Mouse (Mus musculus): ENCODE results near the gene Tcf3. TPM values are rescaled to one million over a fixed set of nuclear protein-coding genes. Genes with fewer than 3 reads are reported as not detected.
A peak's percentile ranks its signal among the peaks of the same experiment; 100 is the strongest.

The Tcf3 gene
- polyA plus RNA-seq, 1 experiment from 2014 or later, result 52.8 TPM

- H3K4me3 ChIP-seq (replicated peaks), result peak overlapping the region; percentile 92; the same call in 1 of the 2 replicates
- H3K9ac ChIP-seq, result peak overlapping the region; percentile 85; the same call in 1 of the 2 replicates
- H3K27ac ChIP-seq (replicated peaks), result peak overlapping the region; percentile 92
- peaks cover 52% of the 10 kb centered on the region for H3K4me1 ChIP-seq (replicated peaks)
- no peaks in the 10 kb centered on the region for H3K27me3 ChIP-seq
- no peak for ATAC-seq (ENCODE audit: insufficient read depth)
- peaks cover 64% of the 10 kb centered on the region for H3K36me3 ChIP-seq (replicated peaks)
- 0 out of 2 replicates have a peak, but pooled peaks cover 2% of the 10 kb centered on the region for H3K9me3 ChIP-seq (replicated peaks)
- peak overlapping the region; percentile 92 for H3K4me2 ChIP-seq
- WGBS (ENCODE audit: insufficient replicate concordance), result 37% methylated on average over 4 of the region's 4 CpGs
These were observed 25.5 kb downstream of the Tcf3 start for GRCm38 (mm10) chr10:80407924-80408323.

GRCm38 (mm10) chr10:80406684-80407501, 26.6 kb downstream of the Tcf3 start, which contains the start of gene Uqcr11:
Uqcr11 (minus strand) TSS chr10:80406830.
- WGBS (ENCODE audit: insufficient replicate concordance), result under 1% methylated on average over 27 of the region's 27 CpGs
- H3K36me3 ChIP-seq (replicated peaks), result peaks cover 63% of the 10 kb centered on the region

GRCm38 (mm10) chr10:80405481-80406173, 27.8 kb downstream of the Tcf3 start:
- H3K27ac ChIP-seq (replicated peaks), result peak overlapping the region; percentile 92
- peaks cover 58% of the 10 kb centered on the region for H3K36me3 ChIP-seq (replicated peaks)
- 41% methylated on average over 10 of the region's 10 CpGs for WGBS (ENCODE audit: insufficient replicate concordance)
- ATAC-seq (ENCODE audit: insufficient read depth), result no peak
- H3K4me1 ChIP-seq (replicated peaks), result peaks cover 63% of the 10 kb centered on the region
- H3K4me3 ChIP-seq (replicated peaks), result peak overlapping the region; percentile 92
- peak overlapping the region; percentile 85 for H3K9ac ChIP-seq
- H3K27me3 ChIP-seq, result no peaks in the 10 kb centered on the region
- 0 out of 2 replicates have a peak, but pooled peaks cover 2% of the 10 kb centered on the region for H3K9me3 ChIP-seq (replicated peaks)
- peak overlapping the region; percentile 92 for H3K4me2 ChIP-seq

More at GRCm38 (mm10) chr10:80406684-80407501, 26.6 kb downstream of the Tcf3 start, which contains the start of gene Uqcr11:
- peak within 1 kb of the TSS; percentile 85 for H3K9ac ChIP-seq
- H3K4me1 ChIP-seq (replicated peaks), result peaks cover 52% of the 10 kb centered on the region
- peak within 1 kb of the TSS; percentile 92 for H3K4me2 ChIP-seq
- H3K4me3 ChIP-seq (replicated peaks), result peak within 1 kb of the TSS; percentile 92
- peak within 1 kb of the TSS; percentile 92 for H3K27ac ChIP-seq (replicated peaks)
- 0 out of 2 replicates have a peak, but pooled peaks cover 2% of the 10 kb centered on the region for H3K9me3 ChIP-seq (replicated peaks)
- peak; percentile 78 for ATAC-seq (ENCODE audit: insufficient read depth)
- H3K27me3 ChIP-seq, result no peaks in the 10 kb centered on the region

- Histone ChIP-seq H3K9ac (no peak overlapping the region), H3K9me3 (replicated peaks) (0 out of 2 replicates have a peak, but pooled peaks cover 2% of the 10 kb centered on the region), H3K36me3 (replicated peaks) (peaks cover 37% of the 10 kb centered on the region), H3K4me3 (replicated peaks) (no peak overlapping the region), H3K4me2 (no peak overlapping the region), H3K27me3 (no peaks in the 10 kb centered on the region), H3K27ac (replicated peaks) (no peak overlapping the region), H3K4me1 (replicated peaks) (peaks cover 65% of the 10 kb centered on the region)
- WGBS (ENCODE audit: insufficient replicate concordance), result 85% methylated on average over 4 of the region's 4 CpGs
- no peak for ATAC-seq (ENCODE audit: insufficient read depth)
These were observed 30.3 kb downstream of the Tcf3 start for GRCm38 (mm10) chr10:80403044-80403692.

GRCm38 (mm10) chr10:80400704-80401161, 32.7 kb downstream of the Tcf3 start:
- WGBS (ENCODE audit: insufficient replicate concordance), result 42% methylated on average over 4 of the region's 4 CpGs
- ATAC-seq (ENCODE audit: insufficient read depth), result no peak
- peak overlapping the region; percentile 91 for H3K4me3 ChIP-seq (replicated peaks)

GRCm38 (mm10) chr10:80399973-80400703, 33.3 kb downstream of the Tcf3 start:
- peak overlapping the region; percentile 86 for H3K27ac ChIP-seq (replicated peaks)
- H3K9me3 ChIP-seq (replicated peaks), result 0 out of 2 replicates have a peak, but pooled peaks cover 2% of the 10 kb centered on the region
- H3K36me3 ChIP-seq (replicated peaks), result peaks cover 55% of the 10 kb centered on the region
- peak overlapping the region; percentile 91 for H3K4me3 ChIP-seq (replicated peaks)
- H3K4me1 ChIP-seq (replicated peaks), result peaks cover 62% of the 10 kb centered on the region
- H3K9ac ChIP-seq, result peak overlapping the region; percentile 71
- ATAC-seq (ENCODE audit: insufficient read depth), result peak; percentile 0; the same call in 1 of the 2 replicates
- 11% methylated on average over 17 of the region's 17 CpGs for WGBS (ENCODE audit: insufficient replicate concordance)
- H3K27me3 ChIP-seq, result no peaks in the 10 kb centered on the region
- H3K4me2 ChIP-seq, result peak overlapping the region; percentile 87

More at GRCm38 (mm10) chr10:80400704-80401161, 32.7 kb downstream of the Tcf3 start:
- H3K27me3 ChIP-seq, result no peaks in the 10 kb centered on the region
- H3K4me1 ChIP-seq (replicated peaks), result peaks cover 68% of the 10 kb centered on the region
- no peak overlapping the region; the same call in 1 of the 2 replicates for H3K9ac ChIP-seq
- 0 out of 2 replicates have a peak, but pooled peaks cover 2% of the 10 kb centered on the region for H3K9me3 ChIP-seq (replicated peaks)
- peak overlapping the region; percentile 86 for H3K27ac ChIP-seq (replicated peaks)
- H3K36me3 ChIP-seq (replicated peaks), result peaks cover 49% of the 10 kb centered on the region
- H3K4me2 ChIP-seq, result peak overlapping the region; percentile 87

- Histone ChIP-seq H3K4me2 (peak within 1 kb of the TSS; percentile 99), H3K9me3 (replicated peaks) (0 out of 2 replicates have a peak, but pooled peaks cover 2% of the 10 kb centered on the region), H3K9ac (peak within 1 kb of the TSS; percentile 93), H3K27me3 (no peaks in the 10 kb centered on the region), H3K4me3 (replicated peaks) (peak within 1 kb of the TSS; percentile 91), H3K36me3 (replicated peaks) (peaks cover 57% of the 10 kb centered on the region), H3K27ac (replicated peaks) (peak within 1 kb of the TSS; percentile 99), H3K4me1 (replicated peaks) (peaks cover 57% of the 10 kb centered on the region)
- under 1% methylated on average over 82 of the region's 82 CpGs for WGBS (ENCODE audit: insufficient replicate concordance)
- ATAC-seq (ENCODE audit: insufficient read depth), result peak; percentile 94
These were observed 34.1 kb downstream of the Tcf3 start, which contains the start of gene Mbd3 for GRCm38 (mm10) chr10:80399191-80399972. Mbd3 (minus strand) TSS chr10:80399550.

- Histone ChIP-seq H3K4me2 (peak overlapping the region; percentile 99), H3K4me3 (replicated peaks) (peak overlapping the region; percentile 91), H3K9ac (peak overlapping the region; percentile 93), H3K9me3 (replicated peaks) (0 out of 2 replicates have a peak, but pooled peaks cover 2% of the 10 kb centered on the region), H3K4me1 (replicated peaks) (peaks cover 53% of the 10 kb centered on the region), H3K27ac (replicated peaks) (peak overlapping the region; percentile 99), H3K27me3 (no peaks in the 10 kb centered on the region), H3K36me3 (replicated peaks) (peaks cover 57% of the 10 kb centered on the region)
- under 1% methylated on average over 59 of the region's 59 CpGs for WGBS (ENCODE audit: insufficient replicate concordance)
- peak; percentile 79 for ATAC-seq (ENCODE audit: insufficient read depth)
These were observed 34.7 kb downstream of the Tcf3 start for GRCm38 (mm10) chr10:80398719-80399190.

GRCm38 (mm10) chr10:80398174-80398535, 35.3 kb downstream of the Tcf3 start:
- peak overlapping the region; percentile 91 for H3K4me3 ChIP-seq (replicated peaks)
- H3K36me3 ChIP-seq (replicated peaks), result peaks cover 57% of the 10 kb centered on the region
- H3K27me3 ChIP-seq, result no peaks in the 10 kb centered on the region
- H3K4me2 ChIP-seq, result peak overlapping the region; percentile 99
- WGBS (ENCODE audit: insufficient replicate concordance), result 0% methylated on average over 1 of the region's 1 CpGs
- H3K9me3 ChIP-seq (replicated peaks), result no peaks in the 10 kb centered on the region
- peaks cover 53% of the 10 kb centered on the region for H3K4me1 ChIP-seq (replicated peaks)
- no peak for ATAC-seq (ENCODE audit: insufficient read depth)
- peak overlapping the region; percentile 74 for H3K9ac ChIP-seq
- H3K27ac ChIP-seq (replicated peaks), result peak overlapping the region; percentile 99
